Mouse (Mus musculus) testis, adult 2 months (tissue): Measurements from ENCODE around the gene Nanos3.

ENCODE experiments used
- CTCF ChIP-seq: fragments of 200-500 bp; IDR thresholded peaks from 2 replicates; pipeline ENCODE4 v1.5.1; 2012; ENCODE audit warnings: low read depth, mild to moderate bottlenecking, inconsistent platforms, low read length, moderate library complexity; ENCODE audit not compliant: control insufficient read depth, insufficient read depth, insufficient replicate concordance
- POLR2A ChIP-seq: fragments of 200-500 bp; IDR thresholded peaks from 2 replicates; pipeline ENCODE4 v1.6.1; 2012; ENCODE audit warnings: low read depth, mild to moderate bottlenecking, inconsistent platforms, low read length, moderate library complexity; ENCODE audit not compliant: control insufficient read depth

DNA sequence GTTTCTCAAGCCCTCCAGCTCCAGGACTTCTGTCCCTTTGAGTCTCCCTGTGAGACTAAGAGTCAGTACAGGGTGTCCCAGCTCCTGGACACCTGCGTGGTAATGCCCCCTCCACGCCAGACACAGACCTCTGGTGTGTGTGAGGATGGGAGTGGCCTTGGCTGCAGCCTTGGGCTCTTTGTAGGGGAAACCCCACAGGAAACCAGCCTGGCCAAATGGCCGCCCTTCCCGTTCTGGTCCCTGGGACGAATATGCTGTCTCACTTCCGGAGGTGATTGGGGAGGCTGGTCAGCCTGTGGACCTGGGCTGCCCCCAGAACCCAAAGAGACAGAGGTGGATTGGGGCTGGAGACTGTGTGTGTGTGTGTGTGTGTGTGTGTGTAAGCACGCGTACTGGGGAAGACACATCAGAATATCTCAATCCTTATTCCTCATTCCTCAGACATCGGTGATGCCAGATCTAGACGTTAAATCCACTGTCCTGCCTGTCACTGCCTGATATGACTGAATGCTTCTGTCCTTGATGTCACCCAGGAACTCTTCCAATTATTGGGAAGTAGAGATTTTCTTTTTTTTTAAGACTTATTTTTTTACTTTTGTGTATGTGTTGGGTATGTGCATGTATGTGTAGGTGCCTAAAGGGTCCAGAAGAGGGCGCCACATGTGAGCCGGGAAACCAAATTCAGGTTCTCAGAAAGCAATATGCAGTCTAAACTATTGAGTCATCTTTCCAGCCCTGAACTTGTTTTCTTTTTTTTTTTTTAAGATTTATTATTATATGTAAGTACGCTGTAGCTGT is 19.2 kb upstream of the Nanos3 start:
- TF ChIP-seq POLR2A (no peak; the same call in 1 of the 2 replicates), CTCF (no peak)
